Mouse (Mus musculus): ENCODE data around the gene Gm20547. TPM values are rescaled to one million over a fixed set of nuclear protein-coding genes. Genes with fewer than 3 reads are reported as not detected.
"Not testable (repeated sequence)": the region's sequence is repeated elsewhere in the genome, so short reads cannot be mapped to it uniquely, and the experiment has no call there.

Gene Gm20547
- polyA plus RNA-seq, 1 experiment from 2014 or later, result not detected

DNA sequence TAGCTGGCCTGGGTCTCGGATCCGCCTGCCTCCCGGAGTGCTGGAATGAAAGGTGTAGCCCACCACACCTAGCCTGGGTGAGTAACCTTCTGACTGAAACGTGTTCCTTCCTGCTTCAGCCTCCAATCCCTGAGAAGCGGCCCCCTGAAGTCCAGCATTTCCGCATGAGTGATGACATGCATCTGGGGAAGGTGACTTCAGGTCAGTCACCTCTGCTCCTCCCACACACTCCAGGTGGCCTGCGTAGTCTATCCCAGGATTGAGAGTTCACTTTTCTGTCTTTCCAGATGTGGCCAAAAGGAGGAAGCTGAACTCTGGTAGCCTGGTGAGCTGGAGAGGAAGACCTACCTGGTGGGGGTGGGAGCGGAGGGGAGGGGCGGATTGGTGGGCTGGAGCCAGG lies 21.1 kb upstream of the Gm20547 start:
- Histone ChIP-seq H3K36me3 (peaks cover 55% of the 10 kb centered on the region), H3K4me1 (peaks cover 20% of the 10 kb centered on the region), H3K4me3 (no peak overlapping the region), H3K9me3 (no peaks in the 10 kb centered on the region), H3K4me2 (replicated peaks) (no peak overlapping the region), H3K9ac (replicated peaks) (no peak overlapping the region), H3K27ac (replicated peaks) (no peak overlapping the region), H3K27me3 (no peaks in the 10 kb centered on the region)
- ATAC-seq (replicated peaks), result no peak
- 91% methylated on average over 9 of the region's 9 CpGs for WGBS

DNA sequence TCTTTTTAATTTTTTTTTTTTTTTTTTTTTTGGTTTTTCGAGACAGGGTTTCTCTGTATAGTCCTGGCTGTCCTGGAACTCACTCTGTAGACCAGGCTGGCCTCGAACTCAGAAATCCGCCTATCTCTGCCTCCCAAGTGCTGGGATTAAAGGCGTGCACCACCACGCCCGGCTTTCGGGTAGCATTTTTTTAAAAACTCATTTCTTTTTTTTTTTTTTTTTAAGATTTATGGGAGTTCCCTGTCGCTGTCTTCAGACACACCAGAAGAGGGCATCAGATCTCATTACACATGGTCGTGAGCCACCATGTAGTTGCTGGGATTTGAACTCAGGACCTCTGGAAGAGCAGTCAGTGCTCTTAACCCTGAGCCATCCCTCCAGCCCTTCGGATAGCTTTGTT lies 20.1 kb upstream of the Gm20547 start:
- WGBS, result 86% methylated on average over 10 of the region's 10 CpGs
- not testable (repeated sequence) for H3K4me3 ChIP-seq; H3K9me3 ChIP-seq; ATAC-seq (replicated peaks); H3K9ac ChIP-seq (replicated peaks); H3K4me2 ChIP-seq (replicated peaks); H3K27ac ChIP-seq (replicated peaks); H3K27me3 ChIP-seq
- Histone ChIP-seq H3K4me1 (peaks cover 29% of the 10 kb centered on the region), H3K36me3 (peaks cover 45% of the 10 kb centered on the region)

DNA sequence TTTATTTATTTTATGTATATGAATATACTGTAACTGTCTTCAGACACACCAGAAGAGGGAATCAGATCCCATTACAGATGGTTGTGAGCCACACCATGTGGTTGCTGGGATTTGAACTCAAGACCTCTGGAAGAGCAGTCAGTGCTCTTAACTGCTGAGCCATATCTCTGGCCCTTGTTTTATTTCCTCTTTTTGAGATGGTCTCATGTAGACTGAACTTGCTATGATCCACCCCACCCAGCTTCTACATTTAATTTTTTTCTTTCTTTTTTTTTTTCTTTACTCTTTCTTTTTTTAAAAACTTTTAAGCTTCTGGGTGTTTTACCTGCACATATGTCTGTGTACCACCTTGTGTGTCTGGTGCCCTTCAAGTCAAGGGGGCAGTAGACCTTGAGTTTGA lies 19.0 kb upstream of the Gm20547 start:
- H3K4me2 ChIP-seq (replicated peaks), result peak overlapping the region; percentile 97; the same call in 1 of the 2 replicates
- not testable (repeated sequence) for H3K27ac ChIP-seq (replicated peaks); ATAC-seq (replicated peaks); H3K9ac ChIP-seq (replicated peaks); H3K27me3 ChIP-seq; H3K9me3 ChIP-seq; H3K4me3 ChIP-seq
- peaks cover 40% of the 10 kb centered on the region for H3K4me1 ChIP-seq
- peaks cover 37% of the 10 kb centered on the region for H3K36me3 ChIP-seq

DNA sequence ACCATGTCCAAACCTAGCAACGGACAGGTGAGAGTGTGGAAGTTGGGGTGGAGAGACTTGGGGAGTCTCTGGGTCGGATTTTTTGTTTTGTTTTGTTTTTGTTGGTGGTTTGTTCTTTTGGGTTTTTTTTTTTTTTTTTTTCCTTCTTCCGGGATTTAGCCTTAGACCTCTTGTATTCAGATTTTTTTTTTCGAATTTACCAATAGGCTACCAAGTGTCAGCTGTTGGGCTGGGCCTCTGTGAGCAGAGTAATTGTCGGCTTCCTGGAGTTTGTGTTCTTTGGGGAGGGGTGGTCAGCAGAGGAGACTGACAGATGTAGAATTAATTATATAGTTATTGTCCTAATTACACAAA lies 18.0 kb upstream of the Gm20547 start:
- 1% methylated on average over 5 of the region's 5 CpGs for WGBS
- Histone ChIP-seq H3K4me2 (replicated peaks) (peak overlapping the region; percentile 97), H3K9ac (replicated peaks) (peak overlapping the region; percentile 96), H3K4me1 (peaks cover 48% of the 10 kb centered on the region), H3K4me3 (peak overlapping the region; percentile 94), H3K27ac (replicated peaks) (peak overlapping the region; percentile 97; the same call in 1 of the 2 replicates), H3K27me3 (no peaks in the 10 kb centered on the region), H3K9me3 (no peaks in the 10 kb centered on the region), H3K36me3 (peaks cover 28% of the 10 kb centered on the region)
- ATAC-seq (replicated peaks), result no peak

DNA sequence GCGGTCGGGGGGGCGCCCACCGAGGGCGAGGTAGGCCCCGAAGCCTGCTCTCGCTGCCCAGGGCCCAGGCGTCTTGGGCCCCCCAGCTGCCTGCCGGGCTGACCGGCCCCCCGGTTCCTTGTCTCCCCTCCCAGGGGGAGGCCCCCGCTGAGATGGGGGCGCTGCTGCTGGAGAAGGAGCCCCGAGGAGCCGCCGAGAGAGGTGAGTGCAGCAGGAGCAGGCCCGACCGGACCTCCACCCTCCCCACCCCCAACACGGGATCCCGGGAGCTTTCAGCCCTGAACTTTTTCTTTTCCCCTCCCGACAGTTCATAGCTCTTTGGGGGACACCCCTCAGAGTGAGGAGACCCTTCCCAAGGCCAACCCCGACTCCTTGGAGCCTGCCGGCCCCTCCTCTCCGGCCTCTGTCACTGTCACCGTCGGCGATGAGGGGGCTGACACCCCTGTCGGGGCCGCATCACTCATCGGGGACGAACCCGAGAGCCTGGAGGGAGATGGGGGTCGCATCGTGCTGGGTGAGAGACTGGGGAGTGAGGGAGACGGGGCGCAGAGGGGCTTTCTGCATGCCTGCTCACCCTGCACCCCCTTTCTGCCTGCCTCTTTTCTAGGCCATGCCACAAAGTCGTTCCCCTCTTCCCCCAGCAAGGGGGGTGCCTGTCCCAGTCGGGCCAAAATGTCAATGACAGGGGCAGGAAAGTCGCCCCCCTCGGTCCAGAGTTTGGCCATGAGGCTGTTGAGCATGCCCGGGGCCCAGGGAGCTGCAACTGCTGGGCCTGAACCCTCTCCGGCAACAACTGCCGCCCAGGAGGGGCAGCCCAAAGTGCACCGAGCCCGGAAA lies 17.4 kb upstream of the Gm20547 start:
- Histone ChIP-seq H3K9ac (replicated peaks) (peak overlapping the region; percentile 96), H3K36me3 (peaks cover 26% of the 10 kb centered on the region), H3K4me2 (replicated peaks) (peak overlapping the region; percentile 97), H3K27me3 (no peaks in the 10 kb centered on the region), H3K4me1 (peaks cover 48% of the 10 kb centered on the region), H3K27ac (replicated peaks) (peak overlapping the region; percentile 97), H3K4me3 (peak overlapping the region; percentile 94), H3K9me3 (no peaks in the 10 kb centered on the region)
- ATAC-seq (replicated peaks), result peak; percentile 7; the same call in 1 of the 2 replicates
- WGBS, result under 1% methylated on average over 38 of the region's 45 CpGs

DNA sequence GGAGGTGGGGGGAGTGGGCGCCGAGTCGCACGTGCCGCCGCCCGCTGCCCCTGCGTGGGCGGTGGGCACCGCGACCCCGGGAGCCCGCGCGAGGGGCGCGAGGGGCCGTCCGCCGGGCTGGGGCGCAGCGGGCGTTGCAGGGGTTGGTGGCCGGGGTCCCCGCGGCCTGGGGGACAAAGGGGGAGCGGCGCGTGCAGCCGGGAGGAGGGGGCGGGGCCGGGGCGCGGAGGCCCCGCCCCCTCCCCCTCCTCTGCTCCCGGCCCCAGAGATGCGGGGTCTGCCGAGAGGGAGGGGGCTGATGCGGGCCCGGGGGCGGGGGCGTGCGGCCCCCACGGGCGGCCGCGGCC lies 16.8 kb upstream of the Gm20547 start:
- peaks cover 51% of the 10 kb centered on the region for H3K4me1 ChIP-seq
- 0% methylated on average over 7 of the region's 47 CpGs for WGBS
- ATAC-seq (replicated peaks), result no peak

DNA sequence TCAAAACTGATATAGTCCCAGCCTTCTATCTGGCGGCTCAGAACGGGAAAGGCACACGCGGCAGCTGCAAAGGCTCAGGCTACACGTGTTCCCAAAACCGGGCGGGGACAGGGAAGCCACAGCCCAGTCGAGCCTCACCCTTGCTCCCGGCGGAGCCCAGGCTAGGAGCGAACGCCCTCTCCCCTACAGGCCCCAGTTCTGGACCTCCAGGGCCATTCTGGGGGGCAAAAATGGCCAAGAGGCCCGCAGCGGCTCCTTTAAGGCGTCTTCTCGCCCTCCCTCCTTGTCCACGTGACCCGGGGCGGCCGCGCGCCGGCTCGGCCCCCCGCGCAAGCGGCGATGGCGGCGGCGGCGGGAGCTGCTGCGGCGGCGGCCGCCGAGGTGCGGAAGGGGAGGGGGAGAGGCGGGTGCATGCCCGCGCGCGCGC lies 16.3 kb upstream of the Gm20547 start, which contains the start of the genes C2 and Ehmt2:
C2 (minus strand) TSS at position 106 of the 427 bp plus-strand sequence.
Ehmt2 (plus strand) TSS at position 310 of the 427 bp plus-strand sequence.
- Histone ChIP-seq H3K4me3 (peak within 1 kb of the TSS; percentile 94), H3K27ac (replicated peaks) (peak within 1 kb of the TSS; percentile 97), H3K36me3 (peaks cover 19% of the 10 kb centered on the region), H3K27me3 (no peaks in the 10 kb centered on the region), H3K9me3 (no peaks in the 10 kb centered on the region), H3K4me1 (peaks cover 56% of the 10 kb centered on the region), H3K9ac (replicated peaks) (peak within 1 kb of the TSS; percentile 96), H3K4me2 (replicated peaks) (peak within 1 kb of the TSS; percentile 97)
- peak; percentile 46 for ATAC-seq (replicated peaks)
- WGBS, result 0% methylated on average over 16 of the region's 44 CpGs

More for the DNA sequence above, 16.8 kb upstream of the Gm20547 start:
- no peaks in the 10 kb centered on the region for H3K9me3 ChIP-seq
- peaks cover 24% of the 10 kb centered on the region for H3K36me3 ChIP-seq
- H3K27ac ChIP-seq (replicated peaks), result peak overlapping the region; percentile 97
- no peaks in the 10 kb centered on the region for H3K27me3 ChIP-seq
- peak overlapping the region; percentile 97 for H3K4me2 ChIP-seq (replicated peaks)
- H3K9ac ChIP-seq (replicated peaks), result peak overlapping the region; percentile 96
- peak overlapping the region; percentile 94 for H3K4me3 ChIP-seq

DNA sequence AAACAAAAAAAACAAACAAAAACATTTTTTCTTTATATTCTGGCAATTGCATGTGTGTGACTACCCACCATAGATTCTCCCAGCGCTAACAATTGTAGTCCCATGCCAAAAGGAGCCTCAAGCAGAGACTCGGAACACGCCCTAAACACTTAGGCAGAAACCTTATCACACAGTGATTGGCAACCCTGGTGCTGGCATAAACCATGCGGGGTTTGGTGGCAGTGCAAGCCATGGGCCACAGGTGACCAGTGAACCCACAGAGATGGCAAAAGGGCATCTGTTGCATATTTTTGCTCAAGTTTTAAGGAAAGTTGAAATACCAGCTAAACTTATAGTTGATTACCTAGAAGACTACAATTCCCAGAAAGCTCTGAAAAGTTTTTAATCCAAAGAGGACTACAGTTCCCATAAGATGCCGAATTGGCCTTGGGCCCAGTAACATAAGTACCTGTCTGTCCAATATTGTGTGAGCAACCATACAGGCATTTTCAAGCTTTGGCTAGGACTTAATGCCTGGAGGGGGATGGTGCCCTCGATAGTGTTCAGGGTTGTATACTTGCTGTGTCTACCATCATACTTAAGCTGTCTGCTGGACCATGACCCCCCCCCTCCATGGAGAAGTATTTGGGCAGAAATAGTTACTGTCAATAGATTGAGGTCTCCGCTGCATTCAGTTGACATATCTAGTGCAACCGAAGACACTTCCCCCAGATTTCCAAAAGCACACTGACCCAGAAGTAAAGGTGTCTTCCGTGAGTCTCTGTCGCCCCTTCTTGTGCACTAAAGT lies 15.7 kb upstream of the Gm20547 start:
- Histone ChIP-seq H3K36me3 (peaks cover 13% of the 10 kb centered on the region; the same call in 1 of the 2 replicates), H3K4me2 (replicated peaks) (peak overlapping the region; percentile 97), H3K4me1 (peaks cover 56% of the 10 kb centered on the region), H3K27ac (replicated peaks) (peak overlapping the region; percentile 97), H3K4me3 (peak overlapping the region; percentile 94), H3K27me3 (no peaks in the 10 kb centered on the region), H3K9me3 (no peaks in the 10 kb centered on the region), H3K9ac (replicated peaks) (peak overlapping the region; percentile 96)
- 15% methylated on average over 10 of the region's 10 CpGs for WGBS
- no peak for ATAC-seq (replicated peaks)

DNA sequence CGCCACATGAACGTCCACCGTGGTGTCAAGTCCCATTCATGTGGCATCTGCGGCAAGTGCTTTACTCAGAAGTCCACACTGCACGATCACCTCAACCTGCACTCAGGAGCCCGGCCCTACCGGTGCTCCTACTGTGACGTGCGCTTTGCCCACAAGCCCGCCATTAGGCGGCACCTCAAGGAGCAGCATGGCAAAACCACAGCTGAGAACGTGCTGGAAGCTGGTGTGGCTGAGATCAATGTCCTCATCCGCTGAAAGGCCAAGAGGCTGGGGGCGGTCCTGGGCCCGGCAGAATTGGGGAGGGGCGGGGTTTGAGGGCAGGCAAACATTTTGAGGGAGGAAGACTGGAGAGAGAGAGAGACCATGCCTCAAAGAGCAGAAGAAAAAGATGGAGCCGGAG lies 14.5 kb upstream of the Gm20547 start:
- H3K4me3 ChIP-seq, result peak overlapping the region; percentile 3; the same call in 1 of the 2 replicates
- H3K36me3 ChIP-seq, result 0 out of 2 replicates have a peak, but pooled peaks cover 7% of the 10 kb centered on the region
- 0 out of 2 replicates have a peak overlapping the region, but pooled peaks have one; percentile 13 for H3K27ac ChIP-seq (replicated peaks)
- 81% methylated on average over 17 of the region's 17 CpGs for WGBS
- H3K9me3 ChIP-seq, result no peaks in the 10 kb centered on the region
- peaks cover 56% of the 10 kb centered on the region for H3K4me1 ChIP-seq
- no peak overlapping the region for H3K9ac ChIP-seq (replicated peaks)
- H3K27me3 ChIP-seq, result no peaks in the 10 kb centered on the region
- ATAC-seq (replicated peaks), result no peak
- peak overlapping the region; percentile 97 for H3K4me2 ChIP-seq (replicated peaks)

DNA sequence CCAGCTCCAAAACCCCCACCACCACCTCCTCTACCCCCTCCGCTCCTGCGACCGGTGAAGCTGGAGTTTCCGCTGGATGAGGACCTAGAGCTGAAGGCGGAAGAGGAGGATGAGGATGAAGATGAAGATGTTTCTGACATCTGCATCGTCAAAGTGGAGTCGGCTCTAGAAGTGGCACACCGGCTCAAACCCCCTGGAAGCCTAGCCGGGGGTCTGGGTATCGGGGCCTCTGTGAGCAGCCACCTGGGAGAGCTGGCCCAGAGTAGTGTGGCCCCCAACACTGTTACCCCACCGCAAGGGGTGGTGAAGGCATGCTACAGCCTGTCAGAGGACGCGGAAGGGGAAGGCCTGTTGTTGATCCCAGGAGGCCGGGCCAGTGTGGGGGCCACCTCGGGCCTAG lies 13.9 kb upstream of the Gm20547 start:
- peaks cover 49% of the 10 kb centered on the region for H3K4me1 ChIP-seq
- H3K27me3 ChIP-seq, result no peaks in the 10 kb centered on the region
- no peaks in the 10 kb centered on the region for H3K9me3 ChIP-seq
- peak overlapping the region; percentile 92 for H3K27ac ChIP-seq (replicated peaks)
- peak overlapping the region; percentile 81 for H3K4me3 ChIP-seq
- 90% methylated on average over 15 of the region's 15 CpGs for WGBS
- peak overlapping the region; percentile 87 for H3K9ac ChIP-seq (replicated peaks)
- no peak for ATAC-seq (replicated peaks)
- H3K4me2 ChIP-seq (replicated peaks), result peak overlapping the region; percentile 97
- H3K36me3 ChIP-seq, result 0 out of 2 replicates have a peak, but pooled peaks cover 3% of the 10 kb centered on the region

DNA sequence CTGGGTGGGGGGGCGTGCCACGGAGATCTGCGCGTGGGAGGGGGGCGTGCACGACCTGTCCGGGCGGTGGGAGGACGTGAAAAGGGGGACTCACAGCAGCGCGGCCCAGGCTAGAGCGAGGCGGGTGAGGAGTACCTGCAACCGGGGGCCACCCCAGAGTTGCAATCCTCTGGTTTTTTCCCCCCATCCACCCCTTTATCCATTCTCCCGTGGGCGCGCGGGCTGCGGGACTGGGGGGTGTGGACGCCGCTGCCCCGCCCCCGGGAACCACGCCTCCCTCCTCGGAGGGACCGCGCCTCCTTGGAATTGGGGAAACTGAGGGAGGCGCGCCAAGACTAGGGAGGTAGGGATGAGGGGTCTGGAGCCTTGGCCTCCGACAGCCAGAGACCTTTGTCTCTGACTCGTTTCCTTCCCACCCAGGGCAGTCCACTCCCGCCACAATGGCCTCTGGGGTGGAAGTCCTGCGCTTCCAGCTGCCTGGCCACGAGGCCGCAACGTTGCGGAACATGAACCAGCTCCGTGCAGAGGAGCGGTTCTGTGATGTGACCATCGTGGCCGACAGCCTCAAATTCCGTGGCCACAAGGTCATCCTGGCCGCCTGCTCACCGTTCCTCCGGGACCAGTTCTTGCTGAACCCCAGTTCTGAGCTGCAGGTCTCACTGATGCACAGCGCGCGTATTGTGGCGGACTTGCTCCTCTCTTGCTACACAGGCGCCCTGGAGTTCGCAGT lies 13.1 kb upstream of the Gm20547 start:
- peak overlapping the region; percentile 97 for H3K4me2 ChIP-seq (replicated peaks)
- H3K9me3 ChIP-seq, result no peaks in the 10 kb centered on the region
- H3K27ac ChIP-seq (replicated peaks), result peak overlapping the region; percentile 92
- peak overlapping the region; percentile 87 for H3K9ac ChIP-seq (replicated peaks)
- peak; percentile 32 for ATAC-seq (replicated peaks)
- H3K36me3 ChIP-seq, result 0 out of 2 replicates have a peak, but pooled peaks cover 3% of the 10 kb centered on the region
- H3K4me1 ChIP-seq, result peaks cover 42% of the 10 kb centered on the region
- H3K4me3 ChIP-seq, result peak overlapping the region; percentile 81
- no peaks in the 10 kb centered on the region for H3K27me3 ChIP-seq
- 6% methylated on average over 50 of the region's 51 CpGs for WGBS

Measured in forebrain, embryonic 15.5 days (tissue).